Mouse (Mus musculus) cortical plate, adult 2 months (tissue): Measurements from ENCODE around the gene Prnp.

Source experiments
- CTCF ChIP-seq: fragments of 200-500 bp; IDR thresholded peaks from 2 replicates; pipeline ENCODE4 v1.5.1; 2011; ENCODE audit warnings: mild to moderate bottlenecking, control low read depth, low read length; ENCODE audit not compliant: insufficient read depth; ENCODE audit errors: extremely low read depth
- POLR2A ChIP-seq: fragments of 200-500 bp; IDR thresholded peaks from 2 replicates; pipeline ENCODE4 v1.6.1; 2011; ENCODE audit warnings: mild to moderate bottlenecking, low read length, control low read depth; ENCODE audit not compliant: insufficient read depth; ENCODE audit errors: extremely low read depth

- no peak for TF ChIP-seq POLR2A
- no peak for TF ChIP-seq CTCF
These were observed 47.0 kb upstream of the Prnp start for GRCm38 (mm10) chr2:131862617-131863275.
